Mouse (Mus musculus): ENCODE results near the gene Cers6.

- TF ChIP-seq GATA1 (IDR thresholded peaks at IDR 0.05; ENCODE audit: low read length): no peak
- TF ChIP-seq TAL1 (IDR thresholded peaks at IDR 0.05; ENCODE audit: low read length): no peak
These were observed 190.4 kb downstream of the Cers6 start for GRCm38 (mm10) chr2:69051596-69051995.
